Mouse (Mus musculus): Measurements from ENCODE around the gene Sapcd2. TPM values are rescaled to one million over a fixed set of nuclear protein-coding genes. Genes with fewer than 3 reads are reported as not detected.
A peak's percentile ranks its signal among the peaks of the same experiment; 100 is the strongest.

The Sapcd2 gene
- polyA plus RNA-seq, 1 experiment from 2014 or later = 17.9 TPM

DNA sequence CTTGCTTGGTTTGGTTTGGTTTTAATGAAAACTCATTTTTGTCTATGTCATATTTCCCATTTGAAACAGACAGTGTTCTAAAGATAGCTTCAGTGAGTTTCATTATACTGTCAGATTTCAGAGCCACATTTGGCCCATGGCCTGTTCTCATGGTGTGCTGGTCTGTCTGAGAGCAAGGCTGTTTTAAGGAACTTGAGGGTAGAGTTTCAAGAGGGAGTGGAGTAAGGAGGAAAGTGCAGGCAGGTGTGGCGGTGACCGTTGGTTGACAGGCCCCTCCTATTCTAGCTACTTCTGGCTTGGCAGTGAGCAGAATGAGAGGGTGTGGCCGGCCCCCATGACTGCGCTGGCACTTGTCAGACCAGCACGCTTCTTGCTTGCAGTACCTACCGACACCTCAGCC is 33.8 kb upstream of the Sapcd2 start:
- H3K9ac ChIP-seq (ENCODE audit: low read depth, low read length) = no peak overlapping the region
- DNase-seq (ENCODE audit: low spot score) (no peak), ATAC-seq (replicated peaks; ENCODE audit: low FRiP score, low read depth) (no peak)
- H3K4me1 ChIP-seq (replicated peaks; ENCODE audit: insufficient read depth, low read length) = peaks cover 3% of the 10 kb centered on the region; the same call in 1 of the 2 replicates
- TF ChIP-seq CTCF (IDR thresholded peaks at IDR 0.05; ENCODE audit: low read depth) = no peak
- no peak overlapping the region for H3K4me2 ChIP-seq (ENCODE audit: low read length)
- WGBS = 86% methylated on average over 6 of the region's 6 CpGs
- H3K4me3 ChIP-seq (replicated peaks; ENCODE audit: low read depth, low read length) = no peak overlapping the region
- H3K27ac ChIP-seq = no peak overlapping the region
- peaks cover 57% of the 10 kb centered on the region for H3K36me3 ChIP-seq (ENCODE audit: insufficient read depth, low read length)
- H3K27me3 ChIP-seq (ENCODE audit: insufficient read depth, low read length) = no peaks in the 10 kb centered on the region
- no peaks in the 10 kb centered on the region for H3K9me3 ChIP-seq (replicated peaks; ENCODE audit: low read length)

- H3K4me1 ChIP-seq (replicated peaks; ENCODE audit: insufficient read depth, low read length) = no peaks in the 10 kb centered on the region
- WGBS = 80% methylated on average over 7 of the region's 7 CpGs
- DNase-seq (ENCODE audit: low spot score) (no peak), ATAC-seq (replicated peaks; ENCODE audit: low FRiP score, low read depth) (no peak)
- no peak overlapping the region for H3K4me3 ChIP-seq (replicated peaks; ENCODE audit: low read depth, low read length)
- no peaks in the 10 kb centered on the region for H3K9me3 ChIP-seq (replicated peaks; ENCODE audit: low read length)
- no peak overlapping the region for H3K9ac ChIP-seq (ENCODE audit: low read depth, low read length)
- no peak overlapping the region for H3K27ac ChIP-seq
- TF ChIP-seq CTCF (IDR thresholded peaks at IDR 0.05; ENCODE audit: low read depth) = no peak
- H3K36me3 ChIP-seq (ENCODE audit: insufficient read depth, low read length) = peaks cover 73% of the 10 kb centered on the region
- no peak overlapping the region for H3K4me2 ChIP-seq (ENCODE audit: low read length)
- H3K27me3 ChIP-seq (ENCODE audit: insufficient read depth, low read length) = no peaks in the 10 kb centered on the region
Observed at GRCm38 (mm10) chr2:25348162-25348561, 24.0 kb upstream of the Sapcd2 start.

DNA sequence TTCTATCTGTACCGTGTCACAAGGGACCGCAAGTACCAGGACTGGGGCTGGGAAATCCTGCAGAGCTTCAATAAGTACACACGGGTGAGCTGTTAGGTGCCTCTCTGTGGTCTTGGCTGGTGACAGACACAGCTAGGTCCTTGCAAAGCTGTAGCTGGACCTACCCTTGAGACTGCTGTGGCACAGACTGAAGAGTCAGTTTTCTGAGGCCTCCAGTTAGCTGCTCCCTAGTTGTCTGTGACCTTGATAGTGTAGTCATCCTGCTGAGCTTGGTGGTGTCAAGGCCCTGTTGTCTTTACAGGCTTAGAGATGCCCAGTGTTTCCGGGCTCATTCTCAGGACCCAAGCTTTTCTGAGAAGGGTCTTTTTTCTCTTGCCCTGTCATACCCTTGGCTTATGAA is 22.6 kb upstream of the Sapcd2 start:
- DNase-seq (ENCODE audit: low spot score) = no peak
- Histone ChIP-seq H3K4me1 (replicated peaks; ENCODE audit: insufficient read depth, low read length) (no peaks in the 10 kb centered on the region), H3K4me3 (replicated peaks; ENCODE audit: low read depth, low read length) (no peak overlapping the region), H3K27me3 (ENCODE audit: insufficient read depth, low read length) (no peaks in the 10 kb centered on the region), H3K9ac (ENCODE audit: low read depth, low read length) (no peak overlapping the region), H3K27ac (no peak overlapping the region), H3K9me3 (replicated peaks; ENCODE audit: low read length) (no peaks in the 10 kb centered on the region), H3K4me2 (ENCODE audit: low read length) (no peak overlapping the region), H3K36me3 (ENCODE audit: insufficient read depth, low read length) (peaks cover 62% of the 10 kb centered on the region)
- ATAC-seq (replicated peaks; ENCODE audit: low FRiP score, low read depth) = no peak
- TF ChIP-seq CTCF (IDR thresholded peaks at IDR 0.05; ENCODE audit: low read depth) = no peak
- 98% methylated on average over 4 of the region's 4 CpGs for WGBS

GRCm38 (mm10) chr2:25350701-25351100 is 21.4 kb upstream of the Sapcd2 start:
- H3K4me1 ChIP-seq (replicated peaks; ENCODE audit: insufficient read depth, low read length) = peaks cover 6% of the 10 kb centered on the region; the same call in 1 of the 2 replicates
- no peak overlapping the region for H3K4me3 ChIP-seq (replicated peaks; ENCODE audit: low read depth, low read length)
- TF ChIP-seq CTCF (IDR thresholded peaks at IDR 0.05; ENCODE audit: low read depth) = no peak
- peaks cover 51% of the 10 kb centered on the region for H3K36me3 ChIP-seq (ENCODE audit: insufficient read depth, low read length)
- DNase-seq (ENCODE audit: low spot score) = no peak
- 87% methylated on average over 3 of the region's 3 CpGs for WGBS
- ATAC-seq (replicated peaks; ENCODE audit: low FRiP score, low read depth) = no peak
- H3K27me3 ChIP-seq (ENCODE audit: insufficient read depth, low read length) = no peaks in the 10 kb centered on the region
- H3K27ac ChIP-seq = no peak overlapping the region
- H3K9ac ChIP-seq (ENCODE audit: low read depth, low read length) = no peak overlapping the region
- no peaks in the 10 kb centered on the region for H3K9me3 ChIP-seq (replicated peaks; ENCODE audit: low read length)
- no peak overlapping the region for H3K4me2 ChIP-seq (ENCODE audit: low read length)

- Histone ChIP-seq H3K9ac (ENCODE audit: low read depth, low read length) (no peak overlapping the region), H3K4me2 (ENCODE audit: low read length) (no peak overlapping the region), H3K27ac (no peak overlapping the region), H3K27me3 (ENCODE audit: insufficient read depth, low read length) (no peaks in the 10 kb centered on the region), H3K9me3 (replicated peaks; ENCODE audit: low read length) (no peaks in the 10 kb centered on the region), H3K4me3 (replicated peaks; ENCODE audit: low read depth, low read length) (no peak overlapping the region), H3K4me1 (replicated peaks; ENCODE audit: insufficient read depth, low read length) (peaks cover 11% of the 10 kb centered on the region), H3K36me3 (ENCODE audit: insufficient read depth, low read length) (peaks cover 21% of the 10 kb centered on the region)
- 84% methylated on average over 6 of the region's 6 CpGs for WGBS
- ATAC-seq (replicated peaks; ENCODE audit: low FRiP score, low read depth) (no peak), DNase-seq (ENCODE audit: low spot score) (no peak)
- no peak for TF ChIP-seq CTCF (IDR thresholded peaks at IDR 0.05; ENCODE audit: low read depth)
Observed at GRCm38 (mm10) chr2:25354211-25354610, 17.9 kb upstream of the Sapcd2 start.

- Histone ChIP-seq H3K9ac (ENCODE audit: low read depth, low read length) (peak overlapping the region; percentile 50), H3K27ac (no peak overlapping the region), H3K36me3 (ENCODE audit: insufficient read depth, low read length) (peaks cover 8% of the 10 kb centered on the region), H3K4me3 (replicated peaks; ENCODE audit: low read depth, low read length) (peak overlapping the region; percentile 43), H3K27me3 (ENCODE audit: insufficient read depth, low read length) (no peaks in the 10 kb centered on the region), H3K9me3 (replicated peaks; ENCODE audit: low read length) (no peaks in the 10 kb centered on the region), H3K4me2 (ENCODE audit: low read length) (peak overlapping the region; percentile 76), H3K4me1 (replicated peaks; ENCODE audit: insufficient read depth, low read length) (peaks cover 11% of the 10 kb centered on the region)
- no peak for TF ChIP-seq CTCF (IDR thresholded peaks at IDR 0.05; ENCODE audit: low read depth)
- ATAC-seq (replicated peaks; ENCODE audit: low FRiP score, low read depth) (no peak), DNase-seq (ENCODE audit: low spot score) (no peak)
- 41% methylated on average over 18 of the region's 18 CpGs for WGBS
Observed at GRCm38 (mm10) chr2:25355419-25356066, 16.6 kb upstream of the Sapcd2 start.
